10 mouse cellular contexts compared by ENCODE assay signal in the genomic region with DNA sequence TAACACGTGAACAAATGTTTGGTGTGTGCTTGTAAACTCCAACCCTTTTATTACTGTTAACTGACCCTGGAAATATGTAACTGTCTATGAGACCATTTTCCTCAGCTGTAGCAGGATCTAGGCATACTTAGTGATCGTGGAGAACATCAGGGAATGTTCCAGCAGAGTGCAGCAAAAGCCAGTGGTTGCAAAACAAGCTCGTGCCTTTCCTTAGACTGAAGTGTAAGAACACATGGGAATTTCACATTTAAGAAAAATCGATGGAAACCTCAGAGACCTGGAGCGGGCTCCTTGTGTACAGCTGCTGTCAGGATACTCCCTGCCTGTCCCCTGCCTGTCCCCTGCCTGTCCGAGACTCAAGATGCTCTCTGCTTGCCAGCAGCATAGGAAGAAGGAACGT.
A peak's percentile ranks its signal among the peaks of the same experiment; 100 is the strongest.
DNase-seq lines count a peak whose midpoint lies in the region; ATAC-seq and TF ChIP-seq lines count a peak whose summit lies in the region.
"Had no signal": no experiment of that assay in that cellular context is flagged by ENCODE, and none has a peak within 500 bp of the region (broad histone marks: within the 10 kb centered on the region; RNA-seq: fewer than 3 reads in every experiment).

No protein-coding gene starts in this region.

- no peaks in the 10 kb centered on the region for H3K9me3 ChIP-seq in forebrain, embryonic 16.5 days (ENCODE audit: control insufficient read depth, low read length)
- no peaks in the 10 kb centered on the region for H3K9me3 ChIP-seq in forebrain, embryonic 10.5 days
- no peaks in the 10 kb centered on the region for H3K9me3 ChIP-seq in hindbrain, postnatal 0 days (ENCODE audit: low read length)

- H3K27ac ChIP-seq in forebrain, embryonic 16.5 days (ENCODE audit: low read length) = no peak overlapping the region
- no peak overlapping the region for H3K27ac ChIP-seq in forebrain, embryonic 10.5 days
- no peak overlapping the region for H3K27ac ChIP-seq in hindbrain, postnatal 0 days

- H3K36me3 ChIP-seq in forebrain, embryonic 16.5 days (ENCODE audit: control insufficient read depth, insufficient read depth) = no peaks in the 10 kb centered on the region
- H3K36me3 ChIP-seq in forebrain, embryonic 10.5 days (replicated peaks) = no peaks in the 10 kb centered on the region
- no peaks in the 10 kb centered on the region for H3K36me3 ChIP-seq in hindbrain, postnatal 0 days (ENCODE audit: insufficient read depth, low read length)

- no peak for DNase-seq in forebrain, embryonic 10.5 days (ENCODE audit: extremely low spot score, low spot score)
- peak; percentile 54 for DNase-seq in kidney, postnatal 10 days
- DNase-seq in kidney, adult 11 months = no peak
- peak; percentile 31 for DNase-seq in 3T3-L1 (ENCODE audit: low read depth, low spot score)
- peak; percentile 74 for DNase-seq in hindbrain, postnatal 0 days (ENCODE audit: low spot score)
- DNase-seq in adrenal gland, postnatal 4 days (ENCODE audit: low spot score in 2 of 2) = no peak
- DNase-seq: B cell, adult 2 months; embryo, embryonic 11 days had no signal

- H3K4me3 ChIP-seq in forebrain, embryonic 16.5 days (replicated peaks; ENCODE audit: low read length) = no peak overlapping the region
- no peak overlapping the region for H3K4me3 ChIP-seq in forebrain, embryonic 10.5 days
- H3K4me3 ChIP-seq in hindbrain, postnatal 0 days (ENCODE audit: low read length) = no peak overlapping the region

- no peaks in the 10 kb centered on the region for H3K27me3 ChIP-seq in forebrain, embryonic 16.5 days (replicated peaks; ENCODE audit: control insufficient read depth, insufficient read depth, low read length)
- H3K27me3 ChIP-seq in forebrain, embryonic 10.5 days (ENCODE audit: poor library complexity, severe bottlenecking) = peaks cover 25% of the 10 kb centered on the region
- no peaks in the 10 kb centered on the region for H3K27me3 ChIP-seq in hindbrain, postnatal 0 days (ENCODE audit: insufficient read depth, low read length)

- peak; percentile 63 for TF ChIP-seq CTCF in hindbrain, postnatal 0 days (IDR thresholded peaks at IDR 0.05; ENCODE audit: low read depth)

- WGBS in forebrain, embryonic 16.5 days = 59% methylated on average over 7 of the region's 7 CpGs
- 76% methylated on average over 7 of the region's 7 CpGs for WGBS in forebrain, embryonic 10.5 days
- WGBS in hindbrain, postnatal 0 days = 56% methylated on average over 7 of the region's 7 CpGs

- H3K4me1 ChIP-seq in forebrain, embryonic 16.5 days (replicated peaks; ENCODE audit: control insufficient read depth, insufficient read depth, low read length) = peaks cover 10% of the 10 kb centered on the region
- peaks cover 40% of the 10 kb centered on the region for H3K4me1 ChIP-seq in forebrain, embryonic 10.5 days
- no peaks in the 10 kb centered on the region for H3K4me1 ChIP-seq in hindbrain, postnatal 0 days (ENCODE audit: insufficient read depth, low read length)

- ATAC-seq in forebrain, embryonic 16.5 days = peak; percentile 51; the same call in 1 of the 2 replicates
- ATAC-seq in hindbrain, postnatal 0 days = 0 out of 2 replicates have a peak, but pooled peaks have one; percentile 66
- no peak for ATAC-seq in inflammation-experienced regulatory T-cells, adult 6 months

- no peak overlapping the region for H3K4me2 ChIP-seq in forebrain, embryonic 16.5 days (ENCODE audit: low read length)
- no peak overlapping the region for H3K4me2 ChIP-seq in hindbrain, postnatal 0 days (ENCODE audit: low read depth, low read length)

- H3K9ac ChIP-seq in forebrain, embryonic 16.5 days (replicated peaks; ENCODE audit: low read depth, low read length) = no peak overlapping the region
- H3K9ac ChIP-seq in hindbrain, postnatal 0 days (replicated peaks; ENCODE audit: low read length) = no peak overlapping the region

Comparison
In these comparisons a context has a peak if more than half of its experiments do, and no peak if none do; other contexts are left out.
1. DNase-seq: peak in kidney, postnatal 10 days (single experiment), 3T3-L1 (single experiment) and hindbrain, postnatal 0 days (single experiment); none in forebrain, embryonic 10.5 days (single experiment), kidney, adult 11 months (single experiment) and adrenal gland, postnatal 4 days (0 of 2).